Mouse (Mus musculus) embryonic facial prominence, embryonic 15.5 days (tissue): ENCODE results near the gene Phyh. TPM values are rescaled to one million over a fixed set of nuclear protein-coding genes. Genes with fewer than 3 reads are reported as not detected.

Experiments
- ATAC-seq: fragments of 200-750 bp; cut with Nextera tagmentation; 2 replicates; pipeline ENCODE4 v1.8.0; 2017; ENCODE audit warnings: low read depth, moderate TSS enrichment; ENCODE audit not compliant: insufficient number of reproducible peaks, low FRiP score, low TSS enrichment
- H3K27ac ChIP-seq: fragments of 300-500 bp; sonication (generic); replicated peaks from 2 replicates; pipeline ENCODE4 v1.5.1; 2015; ENCODE audit warnings: mild to moderate bottlenecking, inconsistent platforms
- H3K27me3 ChIP-seq: fragments of 300-500 bp; sonication (generic); 2 replicates; pipeline ENCODE4 v1.6.1; 2015; ENCODE audit warnings: inconsistent platforms
- H3K36me3 ChIP-seq: fragments of 300-500 bp; sonication (generic); 2 replicates; pipeline ENCODE4 v1.6.1; 2015; ENCODE audit warnings: mild to moderate bottlenecking, inconsistent platforms
- H3K4me1 ChIP-seq: fragments of 300-500 bp; sonication (generic); 2 replicates; pipeline ENCODE4 v1.6.1; 2015; ENCODE audit warnings: inconsistent platforms
- H3K4me2 ChIP-seq: fragments of 300-500 bp; sonication (generic); replicated peaks from 2 replicates; pipeline ENCODE4 v1.6.1; 2015; ENCODE audit warnings: mild to moderate bottlenecking, inconsistent platforms
- H3K4me3 ChIP-seq: fragments of 300-500 bp; sonication (generic); replicated peaks from 2 replicates; pipeline ENCODE4 v1.5.1; 2015; ENCODE audit warnings: mild to moderate bottlenecking, inconsistent platforms
- H3K9ac ChIP-seq: fragments of 300-500 bp; sonication (generic); 2 replicates; pipeline ENCODE4 v1.6.1; 2015; ENCODE audit warnings: inconsistent platforms
- H3K9me3 ChIP-seq: fragments of 300-500 bp; sonication (generic); replicated peaks from 2 replicates; pipeline ENCODE4 v1.6.1; 2016; ENCODE audit warnings: inconsistent platforms
- WGBS: fragments of 180-500 bp; shearing (Covaris S2); methylation state at CpG from one replicate; pipeline ENCODE4 v1.1.7; 2015; 5-methylcytosine and 5-hydroxymethylcytosine counted together
- polyA plus RNA-seq: library from polyadenylated mRNA; unstranded; fragments of >200 nt; fragmentation: Nextera tagmentation; extraction: Ambion mirVana; gene quantifications from 2 replicates; pipeline ENCODE4 v1.2.1, GENCODE M21; 2015

The Phyh gene
- polyA plus RNA-seq, 1 experiment from 2014 or later: 46.5 TPM

GRCm38 (mm10) chr2:4969083-4969482 is 50.3 kb downstream of the Phyh start:
- H3K27ac ChIP-seq: no peak overlapping the region
- no peaks in the 10 kb centered on the region for H3K9me3 ChIP-seq
- H3K4me1 ChIP-seq: no peaks in the 10 kb centered on the region
- H3K4me3 ChIP-seq: no peak overlapping the region
- H3K9ac ChIP-seq: no peak overlapping the region
- 75% methylated on average over 2 of the region's 2 CpGs for WGBS
- ATAC-seq: no peak
- no peak overlapping the region for H3K4me2 ChIP-seq
- no peaks in the 10 kb centered on the region for H3K36me3 ChIP-seq
- no peaks in the 10 kb centered on the region for H3K27me3 ChIP-seq

GRCm38 (mm10) chr2:4975807-4976206 is 57.0 kb downstream of the Phyh start, which contains the start of gene Ucma:
Gene Ucma (plus strand): TSS chr2:4976122.
- no peak for ATAC-seq
- H3K4me1 ChIP-seq: 0 out of 2 replicates have a peak, but pooled peaks cover 10% of the 10 kb centered on the region
- 60% methylated on average over 5 of the region's 5 CpGs for WGBS

GRCm38 (mm10) chr2:4978091-4978490 is 59.3 kb downstream of the Phyh start:
- no peak overlapping the region for H3K27ac ChIP-seq

More at GRCm38 (mm10) chr2:4975807-4976206, 57.0 kb downstream of the Phyh start, which contains the start of gene Ucma:
- Histone ChIP-seq H3K9me3 (no peaks in the 10 kb centered on the region), H3K9ac (no peak within 1 kb of the TSS), H3K27ac (no peak within 1 kb of the TSS), H3K4me2 (no peak within 1 kb of the TSS), H3K36me3 (no peaks in the 10 kb centered on the region), H3K4me3 (no peak within 1 kb of the TSS), H3K27me3 (no peaks in the 10 kb centered on the region)

GRCm38 (mm10) chr2:4983987-4984386 is 65.2 kb downstream of the Phyh start:
- Histone ChIP-seq H3K36me3 (no peaks in the 10 kb centered on the region), H3K4me1 (no peaks in the 10 kb centered on the region), H3K9me3 (no peaks in the 10 kb centered on the region), H3K27ac (no peak overlapping the region), H3K27me3 (no peaks in the 10 kb centered on the region), H3K9ac (no peak overlapping the region), H3K4me2 (no peak overlapping the region), H3K4me3 (no peak overlapping the region)
- ATAC-seq: no peak
- 26% methylated on average over 5 of the region's 5 CpGs for WGBS

More at GRCm38 (mm10) chr2:4978091-4978490, 59.3 kb downstream of the Phyh start:
- no peak overlapping the region for H3K4me2 ChIP-seq
- H3K4me1 ChIP-seq: 0 out of 2 replicates have a peak, but pooled peaks cover 10% of the 10 kb centered on the region
- H3K9ac ChIP-seq: no peak overlapping the region
- ATAC-seq: no peak
- no peak overlapping the region for H3K4me3 ChIP-seq
- no peaks in the 10 kb centered on the region for H3K9me3 ChIP-seq
- 9% methylated on average over 8 of the region's 8 CpGs for WGBS
- no peaks in the 10 kb centered on the region for H3K27me3 ChIP-seq
- H3K36me3 ChIP-seq: no peaks in the 10 kb centered on the region

- Histone ChIP-seq H3K9ac (no peak overlapping the region), H3K4me1 (no peaks in the 10 kb centered on the region), H3K27me3 (no peaks in the 10 kb centered on the region), H3K4me2 (no peak overlapping the region), H3K27ac (no peak overlapping the region), H3K4me3 (no peak overlapping the region), H3K36me3 (no peaks in the 10 kb centered on the region), H3K9me3 (no peaks in the 10 kb centered on the region)
- WGBS: 79% methylated on average over 6 of the region's 6 CpGs
- no peak for ATAC-seq
Measured at GRCm38 (mm10) chr2:4985000-4985399, 66.2 kb downstream of the Phyh start.

- Histone ChIP-seq H3K9ac (no peak overlapping the region), H3K27ac (no peak overlapping the region), H3K4me3 (no peak overlapping the region), H3K36me3 (peaks cover 9% of the 10 kb centered on the region; the same call in 1 of the 2 replicates), H3K4me1 (no peaks in the 10 kb centered on the region), H3K9me3 (no peaks in the 10 kb centered on the region), H3K4me2 (no peak overlapping the region), H3K27me3 (no peaks in the 10 kb centered on the region)
- no peak for ATAC-seq
- WGBS: 58% methylated on average over 4 of the region's 4 CpGs
Measured at GRCm38 (mm10) chr2:4986798-4987197, 68.0 kb downstream of the Phyh start.

- Histone ChIP-seq H3K4me2 (no peak overlapping the region), H3K36me3 (peaks cover 12% of the 10 kb centered on the region), H3K27ac (no peak overlapping the region), H3K9ac (no peak overlapping the region), H3K9me3 (no peaks in the 10 kb centered on the region), H3K27me3 (no peaks in the 10 kb centered on the region), H3K4me1 (no peaks in the 10 kb centered on the region), H3K4me3 (no peak overlapping the region)
- WGBS: 73% methylated on average over 8 of the region's 8 CpGs
- ATAC-seq: no peak
Measured at GRCm38 (mm10) chr2:4987388-4988180, 68.8 kb downstream of the Phyh start.

Other genes with a start within 250 kb of the Phyh start
- gene Bend7, start 201.2 kb upstream of the Phyh start, polyA plus RNA-seq: 3.0 and 3.1 TPM in 2 replicates
- 68.6 and 71.6 TPM in 2 replicates for gene Sephs1, start 37.5 kb upstream of the Phyh start, polyA plus RNA-seq
- gene Ucma, start 57.1 kb downstream of the Phyh start, polyA plus RNA-seq: 1.2 and 1.3 TPM in 2 replicates
- 19.8 and 21.1 TPM in 2 replicates for gene Mcm10, start 93.8 kb downstream of the Phyh start, polyA plus RNA-seq
- 7.6 and 8.7 TPM in 2 replicates for gene Optn, start 145.0 kb downstream of the Phyh start, polyA plus RNA-seq
- 57.3 and 60.1 TPM in 2 replicates for gene Ccdc3, start 218.8 kb downstream of the Phyh start, polyA plus RNA-seq